Mouse (Mus musculus): ENCODE measurements around the gene Slco3a1. TPM values are rescaled to one million over a fixed set of nuclear protein-coding genes. Genes with fewer than 3 reads are reported as not detected.

The Slco3a1 gene
- polyA plus RNA-seq (2017; shearing (Covaris generic)), result 10 to 100 TPM; 47.4 to 58.1 TPM

GRCm38 (mm10) chr7:74554608-74555311 is at the start of gene Slco3a1:
Gene Slco3a1, minus strand, starts transcription at chr7:74554780.

All from inflammation-experienced regulatory T-cells (primary cell).